Mouse (Mus musculus) limb, embryonic 11.5 days (tissue): ENCODE measurements at regions not wholly inside any gene's neighbourhood (a gene's known extent, or its start where the extent isn't known, plus 50 kb on each side); places are given as distances from the start of the nearest gene placed in this dataset.

ENCODE experiments used
- ATAC-seq: fragments of 200-750 bp; cut with Nextera tagmentation; 2 replicates; pipeline ENCODE4 v1.8.0; 2017; ENCODE audit warnings: low read depth; ENCODE audit not compliant: insufficient number of reproducible peaks, low FRiP score, low TSS enrichment
- DNase-seq: peaks from one replicate; pipeline ENCODE4 v3.0.0-alpha.2; 2015; ENCODE audit warnings: low spot score
- H3K27ac ChIP-seq: fragments of 300-500 bp; sonication (generic); replicated peaks from 2 replicates; pipeline ENCODE4 v1.5.1; 2014; ENCODE audit warnings: low read depth, mild to moderate bottlenecking, low read length
- H3K27me3 ChIP-seq: fragments of 300-500 bp; sonication (generic); 2 replicates; pipeline ENCODE4 v1.6.1; 2014; ENCODE audit warnings: mild to moderate bottlenecking, low read length, mixed read lengths; ENCODE audit not compliant: control insufficient read depth, insufficient read depth
- H3K36me3 ChIP-seq: fragments of 300-500 bp; sonication (generic); 2 replicates; pipeline ENCODE4 v1.6.1; 2014; ENCODE audit warnings: mild to moderate bottlenecking, low read length, moderate library complexity, mixed read lengths; ENCODE audit not compliant: control insufficient read depth, insufficient read depth
- H3K4me1 ChIP-seq: fragments of 300-500 bp; sonication (generic); 2 replicates; pipeline ENCODE4 v1.6.1; 2014; ENCODE audit warnings: low read length, mixed read lengths; ENCODE audit not compliant: control insufficient read depth, insufficient read depth
- H3K4me2 ChIP-seq: fragments of 300-500 bp; sonication (generic); 2 replicates; pipeline ENCODE4 v1.6.1; 2014; ENCODE audit warnings: low read depth, mild to moderate bottlenecking, moderate library complexity; ENCODE audit not compliant: severe bottlenecking
- H3K4me3 ChIP-seq: fragments of 300-500 bp; sonication (generic); 2 replicates; pipeline ENCODE4 v1.5.1; 2014; ENCODE audit warnings: low read depth, low read length
- H3K9ac ChIP-seq: fragments of 300-500 bp; sonication (generic); 2 replicates; pipeline ENCODE4 v1.6.1; 2014; ENCODE audit warnings: mild to moderate bottlenecking, low read length
- H3K9me3 ChIP-seq: fragments of 300-500 bp; sonication (generic); 2 replicates; pipeline ENCODE4 v1.6.1; 2016; ENCODE audit warnings: low read length; ENCODE audit not compliant: control insufficient read depth
- WGBS: fragments of 180-500 bp; shearing (Covaris S2); extraction: QIAGEN DNeasy Blood & Tissue Kit; methylation state at CpG from one replicate; pipeline ENCODE4 v1.1.7; 2014; 5-methylcytosine and 5-hydroxymethylcytosine counted together

DNA sequence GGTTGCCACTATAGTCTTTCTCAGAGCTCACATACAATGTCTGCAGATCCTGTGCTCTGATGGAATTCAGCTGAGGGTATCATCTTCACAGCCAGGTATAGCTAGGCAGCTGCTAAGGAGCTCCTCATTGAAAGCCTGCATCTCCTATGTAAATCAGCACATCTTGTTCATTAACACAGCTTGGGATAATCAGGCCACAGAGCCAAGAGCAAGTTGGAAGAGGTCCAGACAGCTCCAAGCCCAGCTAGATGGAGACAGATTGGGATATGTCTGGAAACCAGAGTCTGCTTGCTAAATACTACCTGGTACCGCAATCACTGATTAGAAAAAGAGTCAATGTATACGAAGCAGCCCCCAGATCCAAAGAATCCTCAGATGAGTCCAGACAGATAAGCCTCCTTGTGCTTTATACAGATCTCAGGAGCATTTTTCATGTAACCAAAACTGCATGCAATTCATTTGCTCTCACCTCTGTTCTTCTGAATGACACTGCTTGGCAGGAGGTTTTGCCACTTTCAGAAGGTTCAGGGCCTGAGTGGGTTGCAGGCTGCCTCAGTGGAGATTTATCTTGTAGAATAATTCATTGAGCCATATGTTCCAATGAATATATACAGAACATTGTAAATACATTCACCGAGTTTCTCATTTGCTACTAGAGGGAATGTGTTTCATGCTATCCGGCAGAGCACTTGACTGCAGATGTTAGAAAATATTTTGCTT lies 485.4 kb downstream of the D3Ertd751e start:
- 90% methylated on average over 4 of the region's 4 CpGs for WGBS

GRCm38 (mm10) chr3:42228399-42228755 lies 486.0 kb downstream of the D3Ertd751e start:
- 83% methylated on average over 3 of the region's 3 CpGs for WGBS
- no peak for ATAC-seq
- no peaks in the 10 kb centered on the region for H3K36me3 ChIP-seq
- no peak overlapping the region for H3K27ac ChIP-seq
- no peaks in the 10 kb centered on the region for H3K4me1 ChIP-seq
- no peak for DNase-seq
- H3K27me3 ChIP-seq, result no peaks in the 10 kb centered on the region
- no peak overlapping the region for H3K4me3 ChIP-seq
- no peak overlapping the region for H3K4me2 ChIP-seq
- H3K9ac ChIP-seq, result no peak overlapping the region
- H3K9me3 ChIP-seq, result no peaks in the 10 kb centered on the region

More for the DNA sequence above, 485.4 kb downstream of the D3Ertd751e start:
- Histone ChIP-seq H3K27ac (no peak overlapping the region), H3K27me3 (no peaks in the 10 kb centered on the region), H3K4me2 (no peak overlapping the region), H3K4me1 (no peaks in the 10 kb centered on the region), H3K36me3 (no peaks in the 10 kb centered on the region), H3K9me3 (no peaks in the 10 kb centered on the region), H3K9ac (no peak overlapping the region), H3K4me3 (no peak overlapping the region)
- ATAC-seq (no peak), DNase-seq (no peak)

DNA sequence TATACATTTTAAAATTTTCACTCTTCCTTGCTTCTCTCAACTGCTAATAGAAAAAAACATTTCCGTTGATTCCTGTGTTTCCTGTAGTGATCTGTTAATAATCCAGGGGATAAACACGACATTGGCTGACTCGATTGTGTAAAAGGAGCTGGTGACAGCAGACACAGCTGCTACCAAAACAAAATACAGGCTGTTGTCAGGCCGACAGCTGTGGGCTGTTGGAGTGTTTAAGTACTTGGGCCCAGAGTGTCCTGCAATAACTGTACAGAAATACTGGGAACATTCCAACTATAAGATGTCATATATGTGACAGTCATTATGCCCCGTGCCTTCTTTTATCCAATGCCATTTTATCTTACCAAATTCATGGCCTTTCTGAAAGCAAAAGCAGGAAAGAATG lies 489.9 kb downstream of the D3Ertd751e start:
- Histone ChIP-seq H3K4me2 (no peak overlapping the region), H3K27ac (no peak overlapping the region), H3K4me1 (no peaks in the 10 kb centered on the region), H3K4me3 (no peak overlapping the region), H3K36me3 (no peaks in the 10 kb centered on the region), H3K9me3 (no peaks in the 10 kb centered on the region), H3K9ac (no peak overlapping the region), H3K27me3 (no peaks in the 10 kb centered on the region)
- ATAC-seq, result no peak
- 87% methylated on average over 5 of the region's 5 CpGs for WGBS
- no peak for DNase-seq

- Histone ChIP-seq H3K9ac (no peak overlapping the region), H3K27me3 (no peaks in the 10 kb centered on the region), H3K27ac (no peak overlapping the region), H3K4me2 (no peak overlapping the region), H3K36me3 (no peaks in the 10 kb centered on the region), H3K9me3 (no peaks in the 10 kb centered on the region), H3K4me1 (no peaks in the 10 kb centered on the region), H3K4me3 (no peak overlapping the region)
- WGBS, result 85% methylated on average over 3 of the region's 3 CpGs
- DNase-seq (no peak), ATAC-seq (no peak)
Measured at GRCm38 (mm10) chr3:42233756-42234155, 491.3 kb downstream of the D3Ertd751e start.

DNA sequence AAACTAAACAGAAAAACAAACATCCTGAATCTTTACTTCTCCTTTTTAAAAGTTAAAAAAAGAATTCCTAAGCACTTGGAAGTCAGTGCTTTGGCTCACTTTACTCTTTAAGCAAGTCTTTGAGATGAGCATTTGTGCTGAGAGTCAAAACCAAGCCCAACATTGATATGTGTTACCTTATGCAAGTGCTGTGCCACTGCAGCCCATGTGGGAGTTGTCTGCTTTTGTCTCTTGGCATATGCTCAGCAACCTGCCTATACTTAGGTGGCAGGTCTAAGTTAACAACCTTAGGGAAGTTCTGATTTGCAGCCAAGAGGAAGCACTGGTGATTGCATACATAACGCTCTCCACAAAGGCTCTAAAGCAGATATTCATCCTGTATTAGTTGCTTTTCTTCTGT lies 493.1 kb downstream of the D3Ertd751e start:
- ATAC-seq (no peak), DNase-seq (no peak)
- no peak overlapping the region for H3K4me3 ChIP-seq
- WGBS, result 93% methylated on average over 1 of the region's 1 CpGs
- H3K9ac ChIP-seq, result no peak overlapping the region
- H3K4me2 ChIP-seq, result no peak overlapping the region
- no peaks in the 10 kb centered on the region for H3K4me1 ChIP-seq
- no peak overlapping the region for H3K27ac ChIP-seq
- H3K27me3 ChIP-seq, result no peaks in the 10 kb centered on the region
- no peaks in the 10 kb centered on the region for H3K36me3 ChIP-seq
- no peaks in the 10 kb centered on the region for H3K9me3 ChIP-seq
